Mouse (Mus musculus) embryonic fibroblast, embryonic 13.5 days (primary cell): ENCODE data around the gene Ccdc136. TPM values are rescaled to one million over a fixed set of nuclear protein-coding genes. Genes with fewer than 3 reads are reported as not detected.
"Not testable (repeated sequence)": the region's sequence is repeated elsewhere in the genome, so short reads cannot be mapped to it uniquely, and the experiment has no call there.

ENCODE experiments used
- H3K27ac ChIP-seq: 2 replicates; pipeline ENCODE4 v1.5.1; 2012; ENCODE audit warnings: low read length, control low read depth, inconsistent platforms; ENCODE audit not compliant: insufficient read depth
- H3K4me1 ChIP-seq: 2 replicates; pipeline ENCODE4 v1.6.1; 2011; ENCODE audit warnings: low read length; ENCODE audit not compliant: control insufficient read depth, insufficient read depth
- H3K4me3 ChIP-seq: 2 replicates; pipeline ENCODE4 v1.5.1; 2011; ENCODE audit warnings: mild to moderate bottlenecking, control low read depth, low read length; ENCODE audit not compliant: insufficient read depth
- CTCF ChIP-seq: IDR thresholded peaks from 2 replicates; pipeline ENCODE4 v1.5.1; 2011; ENCODE audit warnings: mild to moderate bottlenecking, control low read depth, low read length, moderate library complexity, borderline replicate concordance; ENCODE audit not compliant: insufficient read depth
- POLR2A ChIP-seq: IDR thresholded peaks from 2 replicates; pipeline ENCODE4 v1.6.1; 2011; ENCODE audit warnings: low read depth, mild to moderate bottlenecking, control low read depth, low read length, moderate library complexity
- polyA plus RNA-seq: library from polyadenylated mRNA; stranded (reverse); fragments of >200 nt; gene quantifications from 2 replicates; pipeline ENCODE4 v1.2.4, GENCODE M21; 2011; ENCODE audit warnings: low read depth; ENCODE audit not compliant: missing spikeins, insufficient read length

Gene Ccdc136
- polyA plus RNA-seq = 25.1 and 26.7 TPM in 2 replicates

- Histone ChIP-seq H3K4me1 (no peaks in the 10 kb centered on the region), H3K4me3 (peak within 1 kb of the TSS; percentile 54), H3K27ac (no peak within 1 kb of the TSS)
- TF ChIP-seq CTCF (no peak), POLR2A (peak; percentile 80)
Measured at GRCm38 (mm10) chr6:29395910-29396713, at the start of gene Ccdc136. TSS of gene Ccdc136 (plus strand) at chr6:29396309.

GRCm38 (mm10) chr6:29346512-29346911 lies 49.6 kb upstream of the Ccdc136 start:
- H3K4me3 ChIP-seq, H3K4me1 ChIP-seq, H3K27ac ChIP-seq: not testable (repeated sequence)

- no peak for TF ChIP-seq POLR2A
- Histone ChIP-seq H3K4me1 (peaks cover 9% of the 10 kb centered on the region), H3K27ac (peak overlapping the region; percentile 66), H3K4me3 (peak overlapping the region; percentile 33)
Measured at GRCm38 (mm10) chr6:29347189-29347588, 48.9 kb upstream of the Ccdc136 start.

GRCm38 (mm10) chr6:29347665-29348370 lies 48.3 kb upstream of the Ccdc136 start, which contains the start of gene Calu:
TSS of gene Calu (plus strand) at chr6:29348069.
- Histone ChIP-seq H3K4me3 (peak within 1 kb of the TSS; percentile 97), H3K27ac (peak within 1 kb of the TSS; percentile 83), H3K4me1 (peaks cover 11% of the 10 kb centered on the region)
- TF ChIP-seq CTCF = no peak
- peak; percentile 96 for TF ChIP-seq POLR2A

GRCm38 (mm10) chr6:29348371-29348724 lies 47.8 kb upstream of the Ccdc136 start:
- Histone ChIP-seq H3K4me3 (peak overlapping the region; percentile 97), H3K27ac (peak overlapping the region; percentile 83), H3K4me1 (peaks cover 11% of the 10 kb centered on the region)
- TF ChIP-seq POLR2A (no peak), CTCF (no peak)

- TF ChIP-seq CTCF (no peak), POLR2A (no peak)
- Histone ChIP-seq H3K4me3 (no peak overlapping the region), H3K27ac (no peak overlapping the region), H3K4me1 (peaks cover 11% of the 10 kb centered on the region)
Measured at GRCm38 (mm10) chr6:29351613-29352012, 44.5 kb upstream of the Ccdc136 start.

GRCm38 (mm10) chr6:29352816-29353215 lies 43.3 kb upstream of the Ccdc136 start:
- peak overlapping the region; percentile 9; the same call in 1 of the 2 replicates for H3K4me3 ChIP-seq
- peak overlapping the region; percentile 12; the same call in 1 of the 2 replicates for H3K27ac ChIP-seq
- no peak for TF ChIP-seq POLR2A
- no peak for TF ChIP-seq CTCF
- peaks cover 7% of the 10 kb centered on the region for H3K4me1 ChIP-seq

- no peak for TF ChIP-seq POLR2A
- TF ChIP-seq CTCF = no peak
- Histone ChIP-seq H3K27ac (no peak overlapping the region), H3K4me1 (peaks cover 15% of the 10 kb centered on the region), H3K4me3 (no peak overlapping the region)
Measured at GRCm38 (mm10) chr6:29359386-29359785, 36.7 kb upstream of the Ccdc136 start.

GRCm38 (mm10) chr6:29360211-29360610 lies 35.9 kb upstream of the Ccdc136 start:
- no peak overlapping the region for H3K27ac ChIP-seq
- no peak overlapping the region for H3K4me3 ChIP-seq
- peaks cover 15% of the 10 kb centered on the region for H3K4me1 ChIP-seq
- TF ChIP-seq POLR2A (no peak), CTCF (no peak)
